Mouse (Mus musculus): ENCODE results near the gene Chst10. TPM values are rescaled to one million over a fixed set of nuclear protein-coding genes. Genes with fewer than 3 reads are reported as not detected.

The Chst10 gene
- polyA plus RNA-seq, 1 experiment: 1.1 TPM

DNA sequence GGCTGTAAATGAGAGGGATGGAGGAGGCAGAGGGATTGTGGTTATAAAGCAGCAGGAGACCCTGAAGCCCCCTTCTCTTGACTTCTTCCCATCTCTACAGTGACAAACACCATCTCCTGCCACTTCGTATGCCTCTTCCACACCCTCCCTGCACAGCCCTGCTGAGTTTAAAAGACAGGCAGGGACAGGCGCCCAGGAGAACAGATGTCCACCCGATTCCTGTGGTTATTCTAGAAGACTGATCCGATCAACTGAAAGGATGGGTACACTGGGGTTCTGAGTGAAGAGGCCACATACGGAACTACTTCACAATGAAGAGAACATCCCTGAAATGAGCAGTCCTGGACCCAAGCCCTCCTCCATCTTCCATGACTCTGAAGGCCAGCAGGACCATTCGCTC, 26.1 kb downstream of the Chst10 start:
- WGBS: 93% methylated on average over 6 of the region's 6 CpGs
- DNase-seq (ENCODE audit: low read depth, low spot score): no peak

GRCm38 (mm10) chr1:38869398-38870195, 28.4 kb downstream of the Chst10 start:
- DNase-seq (ENCODE audit: low read depth, low spot score): no peak
- WGBS: 46% methylated on average over 13 of the region's 13 CpGs

DNA sequence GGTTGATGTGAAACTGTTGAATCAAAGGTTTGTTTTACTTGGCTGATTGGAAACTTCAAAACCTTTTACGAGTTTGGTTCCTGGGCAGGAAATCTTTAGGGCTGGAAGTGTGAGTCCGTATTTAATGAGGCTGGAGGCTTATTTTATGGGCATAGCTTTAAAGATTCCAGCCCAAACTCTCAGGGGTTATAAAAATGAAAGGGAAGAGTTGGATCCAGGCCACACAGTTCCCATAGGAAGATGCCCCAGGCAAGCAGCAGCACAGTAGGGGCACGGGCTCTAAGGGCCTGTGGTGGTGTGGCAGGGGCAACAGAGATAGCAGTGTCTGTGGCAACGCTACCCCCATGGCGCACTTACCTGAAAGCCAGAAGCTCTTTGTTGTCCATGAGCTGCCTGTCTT, 31.7 kb downstream of the Chst10 start:
- DNase-seq (ENCODE audit: low read depth, low spot score): peak; percentile 21
- WGBS: 47% methylated on average over 5 of the region's 5 CpGs

- no peak for DNase-seq (ENCODE audit: low read depth, low spot score)
- 52% methylated on average over 9 of the region's 9 CpGs for WGBS
These were observed 33.6 kb downstream of the Chst10 start for GRCm38 (mm10) chr1:38864341-38864740.

DNA sequence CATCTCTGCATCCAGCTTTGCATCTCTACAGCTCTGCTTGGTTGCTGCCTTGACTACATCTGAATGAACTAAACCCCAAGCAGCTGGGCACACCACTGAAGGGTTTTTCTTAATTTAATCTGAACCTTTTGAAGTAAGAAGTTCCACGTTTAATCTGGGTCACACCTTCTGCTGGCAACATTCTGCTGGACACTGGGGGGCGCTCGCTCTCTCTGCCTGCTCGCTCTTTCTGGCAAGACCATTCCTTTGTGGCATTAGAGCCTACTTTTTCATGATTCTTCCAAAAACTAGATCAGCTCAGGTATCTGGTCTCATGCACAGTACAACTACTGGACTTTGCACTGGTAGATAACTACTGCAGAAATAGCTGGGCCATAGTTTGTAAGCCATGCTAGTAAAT, 35.7 kb downstream of the Chst10 start:
- 20% methylated on average over 4 of the region's 4 CpGs for WGBS
- DNase-seq (ENCODE audit: low read depth, low spot score): no peak

GRCm38 (mm10) chr1:38860867-38861524, 37.0 kb downstream of the Chst10 start:
- 82% methylated on average over 9 of the region's 9 CpGs for WGBS
- DNase-seq (ENCODE audit: low read depth, low spot score): no peak

DNA sequence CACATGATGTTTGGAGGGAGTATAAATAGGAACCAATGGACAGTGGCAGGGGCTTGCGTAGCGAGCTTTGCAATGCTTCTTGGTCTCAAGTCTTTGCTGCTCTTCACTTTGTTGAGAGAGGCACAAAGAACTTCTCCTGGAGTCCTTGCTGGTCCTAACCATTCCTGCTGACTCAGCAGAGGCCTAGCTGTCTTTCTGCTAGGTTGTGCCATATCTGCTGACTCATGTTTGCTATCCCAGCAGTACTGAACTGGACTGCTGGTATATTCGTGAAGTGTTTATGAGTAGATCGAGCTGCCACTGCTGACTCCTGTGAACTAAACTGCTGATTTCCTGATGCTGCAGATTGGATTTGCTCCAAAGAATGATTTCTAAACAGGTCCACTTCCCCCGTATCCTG, 37.8 kb downstream of the Chst10 start:
- no peak for DNase-seq (ENCODE audit: low read depth, low spot score)
- 68% methylated on average over 5 of the region's 5 CpGs for WGBS

- DNase-seq (ENCODE audit: low read depth, low spot score): no peak
- WGBS: 23% methylated on average over 3 of the region's 3 CpGs
These were observed 41.8 kb downstream of the Chst10 start for GRCm38 (mm10) chr1:38856196-38856595.

GRCm38 (mm10) chr1:38852250-38852649, 45.7 kb downstream of the Chst10 start:
- no peak for DNase-seq (ENCODE audit: low read depth, low spot score)
- WGBS: 62% methylated on average over 2 of the region's 2 CpGs

GRCm38 (mm10) chr1:38850650-38851049, 47.3 kb downstream of the Chst10 start:
- DNase-seq (ENCODE audit: low read depth, low spot score): no peak
- 67% methylated on average over 2 of the region's 2 CpGs for WGBS

DNA sequence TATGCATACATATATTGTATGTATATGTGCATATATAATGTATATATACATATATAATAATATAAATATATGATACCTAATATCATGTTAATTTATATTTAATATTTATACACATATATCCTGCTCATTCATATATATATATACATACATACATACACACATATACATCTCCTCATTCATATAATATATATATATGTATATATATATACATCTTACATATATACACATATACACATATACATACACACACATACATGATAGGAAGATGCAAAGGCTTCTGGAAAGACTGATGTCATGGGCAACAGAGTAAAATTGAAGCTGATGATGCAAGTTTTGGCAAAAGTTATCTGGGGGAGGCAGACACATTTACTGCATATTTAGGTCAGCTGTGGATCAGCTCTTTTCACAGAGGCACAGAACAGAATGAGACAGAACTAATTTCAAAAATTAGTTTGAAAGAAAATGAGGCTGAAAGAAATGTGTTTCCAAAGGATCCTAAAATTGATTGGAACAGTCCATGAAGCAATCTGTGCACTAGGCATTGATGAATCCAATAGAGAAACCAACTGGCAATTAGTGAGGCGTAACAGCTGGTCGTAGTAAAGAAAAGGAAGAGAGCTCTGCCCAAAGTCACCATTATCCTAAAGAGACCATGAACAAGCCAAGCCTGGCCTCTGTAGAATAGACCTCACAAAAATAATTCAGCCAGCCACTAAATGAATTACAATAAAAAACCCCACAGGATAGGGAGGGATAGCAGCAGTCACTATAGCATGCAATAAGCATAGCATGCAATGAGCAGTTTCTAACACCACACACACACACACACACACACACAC, 49.3 kb downstream of the Chst10 start:
- DNase-seq (ENCODE audit: low read depth, low spot score): no peak
- WGBS: 78% methylated on average over 2 of the region's 2 CpGs

DNA sequence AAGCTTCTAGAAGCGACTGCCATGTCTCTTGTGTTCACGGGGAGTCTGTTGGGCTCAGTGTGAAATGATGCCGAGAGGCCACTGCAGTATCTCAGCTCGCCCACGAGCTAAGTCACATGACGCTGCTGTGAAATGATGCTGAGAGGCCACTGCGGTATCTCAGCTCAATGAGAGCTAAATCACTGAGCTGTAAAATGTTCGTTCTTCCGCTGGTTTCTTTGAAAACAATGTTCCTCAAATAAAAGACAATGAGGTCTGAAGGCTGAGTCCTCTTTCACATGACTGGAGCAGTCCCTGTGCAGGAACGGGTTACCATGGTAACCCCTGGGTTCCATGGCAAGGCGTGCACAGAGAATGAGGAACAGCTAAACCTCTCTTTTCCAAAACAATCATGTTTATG, 50.0 kb downstream of the Chst10 start:
- DNase-seq (ENCODE audit: low read depth, low spot score): no peak
- 49% methylated on average over 11 of the region's 11 CpGs for WGBS

GRCm38 (mm10) chr1:38843275-38843674, 54.7 kb downstream of the Chst10 start:
- WGBS: 76% methylated on average over 4 of the region's 4 CpGs
- no peak for DNase-seq (ENCODE audit: low read depth, low spot score)

DNA sequence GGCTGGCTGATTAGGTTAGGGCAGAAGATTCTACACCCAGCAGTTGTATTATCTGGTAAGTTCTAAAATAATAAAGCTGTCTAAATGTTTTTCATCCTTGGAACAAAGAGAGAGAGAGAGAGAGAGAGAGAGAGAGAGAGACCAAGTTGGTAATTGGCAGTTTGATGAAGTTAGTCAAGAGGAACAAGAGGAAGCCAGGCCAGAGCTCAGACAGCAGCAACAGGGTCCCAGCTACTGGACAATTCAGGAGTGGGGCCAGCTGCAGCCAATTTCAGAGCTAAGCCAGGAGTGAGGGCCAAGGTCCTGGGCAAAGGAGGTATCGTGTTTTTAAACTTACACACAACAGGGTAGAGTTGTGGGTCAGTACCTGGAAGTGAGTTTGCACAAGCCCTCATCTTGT, 55.1 kb downstream of the Chst10 start:
- 86% methylated on average over 1 of the region's 1 CpGs for WGBS
- DNase-seq (ENCODE audit: low read depth, low spot score): no peak

- DNase-seq (ENCODE audit: low read depth, low spot score): no peak
- 37% methylated on average over 1 of the region's 1 CpGs for WGBS
These were observed 58.0 kb downstream of the Chst10 start for GRCm38 (mm10) chr1:38839944-38840343.

DNA sequence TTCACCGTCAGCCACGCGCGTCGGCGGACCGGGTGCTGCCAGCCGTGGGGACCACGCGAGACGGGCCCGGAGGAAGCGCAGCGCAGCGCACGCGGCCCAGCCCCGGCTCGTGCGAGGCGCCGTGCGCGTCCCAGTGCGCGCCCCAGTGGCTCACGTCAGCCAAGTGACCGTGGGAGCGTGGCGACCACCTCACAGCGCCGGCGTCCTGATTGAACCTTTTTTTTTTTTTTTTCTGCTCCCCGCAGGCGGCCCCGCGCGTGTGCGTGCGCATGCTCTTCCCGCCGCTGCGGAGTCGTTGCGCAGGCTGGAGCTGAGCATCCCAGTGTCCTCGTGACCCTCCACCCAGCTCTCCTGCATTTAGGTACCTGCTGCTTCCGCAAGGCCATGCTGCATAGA, 61.5 kb downstream of the Chst10 start, which contains the start of gene Lonrf2:
TSS of gene Lonrf2 (minus strand) at position 235 of the 396 bp plus-strand sequence.
- WGBS: 2% methylated on average over 47 of the region's 47 CpGs
- no peak for DNase-seq (ENCODE audit: low read depth, low spot score)

- WGBS: 3% methylated on average over 103 of the region's 103 CpGs
- DNase-seq (ENCODE audit: low read depth, low spot score): no peak
These were observed 62.1 kb downstream of the Chst10 start for GRCm38 (mm10) chr1:38835568-38836476.

GRCm38 (mm10) chr1:38834899-38835298, 63.1 kb downstream of the Chst10 start:
- 48% methylated on average over 3 of the region's 3 CpGs for WGBS
- no peak for DNase-seq (ENCODE audit: low read depth, low spot score)

GRCm38 (mm10) chr1:38824926-38825325, 73.0 kb downstream of the Chst10 start:
- DNase-seq (ENCODE audit: low read depth, low spot score): no peak
- 84% methylated on average over 2 of the region's 2 CpGs for WGBS

All from large intestine, adult 2 months (tissue).